Mouse (Mus musculus): Measurements from ENCODE around the gene Emc1. TPM values are rescaled to one million over a fixed set of nuclear protein-coding genes. Genes with fewer than 3 reads are reported as not detected.
A peak's percentile ranks its signal among the peaks of the same experiment; 100 is the strongest.
"Not testable (repeated sequence)": the region's sequence is repeated elsewhere in the genome, so short reads cannot be mapped to it uniquely, and the experiment has no call there.

The Emc1 gene
- total RNA-seq, 2 experiments from 2014 or later, result 82.5 to 94.1 TPM

DNA sequence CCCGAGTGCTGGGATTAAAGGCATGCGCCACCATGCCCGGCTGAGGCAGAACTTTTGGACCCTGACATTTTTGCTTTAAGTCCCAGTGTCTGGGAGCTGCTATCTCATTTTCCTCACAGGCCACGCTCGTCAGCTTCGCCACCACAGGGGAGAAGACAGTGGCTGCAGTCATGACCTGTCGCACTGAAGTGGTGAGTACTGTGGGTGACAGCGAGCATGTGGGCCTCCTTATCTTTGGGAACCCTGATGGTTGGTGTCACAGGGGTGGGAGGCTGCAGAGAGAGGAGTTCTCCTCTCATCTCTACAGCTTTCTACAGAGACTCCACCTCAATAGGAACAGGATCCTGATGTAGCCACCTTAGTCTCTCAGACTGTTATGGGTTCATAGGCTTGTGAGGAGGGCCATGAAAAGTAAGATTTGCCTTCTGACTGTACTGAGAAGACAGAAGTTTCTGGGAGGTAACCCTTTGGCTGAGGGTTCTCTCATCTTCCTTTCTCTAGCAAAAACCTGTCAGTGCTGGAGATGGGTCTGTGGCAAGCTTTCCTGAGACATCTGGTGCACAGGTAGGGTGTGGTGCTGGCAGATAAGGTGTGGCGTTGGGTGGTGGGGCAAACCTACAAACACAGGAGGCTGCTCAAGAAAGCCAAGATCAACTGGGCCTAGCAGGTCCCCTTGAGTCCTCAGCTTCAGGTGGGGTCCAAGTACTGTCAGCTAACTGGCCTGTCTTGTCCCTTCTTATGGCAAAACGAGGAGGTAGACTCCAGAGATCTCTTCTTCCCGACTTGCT lies 8.6 kb downstream of the Emc1 start:
- no peak overlapping the region for H3K4me3 ChIP-seq
- no peak overlapping the region for H3K27ac ChIP-seq
- no peak for DNase-seq (ENCODE audit: extremely low spot score in 1 of 2, low spot score in 2 of 2)
- no peak for TF ChIP-seq CTCF (IDR thresholded peaks at IDR 0.05)
- intact Hi-C loops (cut with DNase I), result no loop called here

DNA sequence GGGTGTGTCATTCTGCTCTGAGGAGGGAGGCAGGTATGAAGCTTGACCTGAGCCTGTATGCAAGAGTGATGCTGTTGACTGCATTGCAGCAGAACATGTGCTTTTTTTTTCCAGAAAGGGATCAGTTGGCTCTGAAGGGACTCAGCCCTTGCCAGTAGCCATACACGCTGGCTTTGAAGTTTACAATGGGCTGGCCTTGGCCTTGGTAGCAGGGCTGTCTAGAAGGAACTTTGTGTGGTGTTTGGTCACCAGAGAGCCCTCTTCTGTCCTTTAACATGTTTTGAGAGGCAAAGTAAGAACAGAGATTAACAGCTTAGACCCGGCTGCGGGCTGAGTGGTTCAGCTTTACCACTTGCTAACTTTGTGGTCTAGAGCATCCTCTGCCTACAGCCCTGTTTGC lies 14.9 kb downstream of the Emc1 start:
- Histone ChIP-seq H3K4me3 (no peak overlapping the region), H3K27ac (no peak overlapping the region)
- DNase-seq (ENCODE audit: extremely low spot score in 1 of 2, low spot score in 2 of 2), result no peak
- intact Hi-C loops (cut with DNase I), result no loop called here
- no peak for TF ChIP-seq CTCF (IDR thresholded peaks at IDR 0.05)

DNA sequence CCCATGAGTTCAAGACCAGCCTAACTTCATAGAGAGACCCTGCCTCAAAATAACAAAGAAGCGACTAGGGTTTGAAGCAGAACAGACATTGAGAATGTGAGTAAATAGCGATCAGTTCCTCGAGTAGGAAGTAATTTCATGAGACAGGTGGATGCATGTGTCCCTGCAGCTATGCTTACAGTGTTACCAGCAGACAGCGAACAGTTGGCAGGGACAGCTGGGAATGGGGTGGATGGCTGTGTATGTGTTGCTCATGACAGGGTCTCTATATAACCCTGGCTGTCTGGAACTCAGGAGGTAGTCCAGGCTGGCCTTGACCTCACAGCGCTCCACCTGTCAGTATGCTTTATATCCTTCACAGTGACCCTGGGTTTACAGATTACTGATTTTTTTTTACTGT lies 15.7 kb downstream of the Emc1 start:
- H3K27ac ChIP-seq, result no peak overlapping the region
- no peak for TF ChIP-seq CTCF (IDR thresholded peaks at IDR 0.05)
- no peak overlapping the region for H3K4me3 ChIP-seq
- intact Hi-C loops (cut with DNase I), result no loop called here
- DNase-seq (ENCODE audit: extremely low spot score in 1 of 2, low spot score in 2 of 2), result no peak

DNA sequence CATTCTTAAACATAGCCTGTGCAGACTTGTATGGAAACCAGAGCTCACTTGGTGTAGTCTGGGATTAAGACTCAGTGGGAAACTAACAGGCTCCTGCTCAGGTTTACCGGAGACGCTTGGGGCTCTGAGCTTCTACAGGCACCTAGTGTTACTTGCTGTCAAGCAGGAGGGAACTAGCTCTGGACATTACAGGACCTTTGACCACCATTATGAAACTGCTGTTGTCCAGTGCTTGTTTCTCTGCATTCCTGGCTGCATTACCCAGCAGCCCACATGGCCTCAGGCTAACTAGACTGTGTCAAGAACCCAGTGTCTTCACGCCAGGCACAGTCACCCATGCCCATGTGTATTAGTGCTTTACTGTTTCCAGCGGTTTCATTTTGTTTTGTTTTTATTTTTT lies 20.7 kb downstream of the Emc1 start:
- no peak overlapping the region for H3K27ac ChIP-seq
- DNase-seq (ENCODE audit: extremely low spot score in 1 of 2, low spot score in 2 of 2), result no peak
- no peak overlapping the region for H3K4me3 ChIP-seq
- intact Hi-C loops (cut with DNase I), result no loop called here
- no peak for TF ChIP-seq CTCF (IDR thresholded peaks at IDR 0.05)

DNA sequence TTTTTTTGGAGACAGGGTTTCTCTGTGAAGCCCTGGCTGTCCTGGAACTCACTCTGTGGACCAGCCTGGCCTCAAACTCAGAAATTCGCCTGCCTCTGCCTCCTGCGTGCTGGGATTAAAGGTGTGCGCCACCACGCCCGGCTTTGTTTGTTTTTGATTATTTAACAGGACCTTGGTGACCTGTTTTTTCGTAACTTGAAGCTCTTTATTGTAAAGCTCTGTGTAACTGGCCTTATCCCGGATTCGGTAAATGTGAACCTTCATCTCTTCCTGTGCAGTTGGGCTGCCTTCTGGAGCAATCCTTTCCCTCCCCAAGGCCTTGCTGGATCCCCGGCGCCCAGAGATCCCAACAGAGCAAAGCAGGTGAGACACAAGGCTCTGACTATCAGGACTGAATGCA lies 21.1 kb downstream of the Emc1 start:
- no peak for TF ChIP-seq CTCF (IDR thresholded peaks at IDR 0.05)
- intact Hi-C loops (cut with DNase I), result no loop called here

DNA sequence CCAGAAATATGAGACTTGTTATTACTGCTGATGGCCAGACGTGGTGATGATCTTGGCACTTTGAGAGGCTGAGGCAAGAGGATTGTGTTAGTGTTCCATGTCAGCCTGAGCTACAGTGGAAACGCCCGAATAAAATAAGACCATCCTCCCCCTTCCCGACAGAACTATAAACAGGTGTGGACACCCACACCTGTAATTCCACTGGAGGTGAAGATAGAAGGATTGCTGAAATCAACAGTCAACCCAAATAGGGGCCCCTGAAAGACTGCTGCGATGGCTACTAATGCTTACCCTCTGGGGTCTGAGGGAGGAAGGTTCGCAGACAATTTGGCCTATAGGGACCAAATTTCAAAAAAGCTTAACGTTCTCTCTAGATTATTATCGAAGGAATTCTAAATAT lies 27.3 kb downstream of the Emc1 start:
- intact Hi-C loops (cut with DNase I), result loop anchor here (1.0 kb wide), 1 partner anchor 27 kb away; the partner anchor contains the start of genes Emc1, Mrto4 and Ubr4
- DNase-seq (ENCODE audit: extremely low spot score in 1 of 2, low spot score in 2 of 2), result no peak
- no peak for TF ChIP-seq CTCF (IDR thresholded peaks at IDR 0.05)
- peak overlapping the region; percentile 74 for H3K27ac ChIP-seq
- H3K4me3 ChIP-seq, result peak overlapping the region; percentile 67

More for the DNA sequence above, 21.1 kb downstream of the Emc1 start:
- DNase-seq (ENCODE audit: extremely low spot score in 1 of 2, low spot score in 2 of 2), result no peak
- Histone ChIP-seq H3K27ac (no peak overlapping the region), H3K4me3 (no peak overlapping the region)

DNA sequence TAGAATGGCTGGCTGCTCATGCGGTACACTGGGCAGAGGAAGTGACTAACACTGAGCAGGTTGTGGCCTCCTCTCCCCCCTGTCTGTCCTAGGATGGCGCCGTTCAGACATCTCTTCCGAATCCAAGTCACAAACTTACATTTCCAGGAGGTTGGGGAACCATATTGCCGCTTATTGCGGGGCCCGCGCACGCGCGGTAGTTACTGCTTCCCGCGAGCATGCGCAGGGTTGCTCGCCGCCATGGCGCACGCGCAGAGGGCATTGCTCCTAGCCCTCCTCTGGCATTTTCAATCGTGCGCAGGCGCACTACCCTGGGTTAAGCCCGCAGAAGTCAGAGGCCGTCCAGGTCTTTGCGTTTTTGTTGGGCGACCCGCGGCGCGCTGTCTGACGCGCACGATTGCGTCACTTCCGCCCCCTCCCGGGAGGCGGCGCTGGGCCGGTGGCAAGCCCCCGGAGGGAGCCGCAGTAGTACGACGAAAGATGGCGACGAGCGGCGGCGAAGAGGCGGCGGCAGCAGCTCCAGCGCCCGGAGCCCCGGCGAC lies 27.9 kb downstream of the Emc1 start:
- TF ChIP-seq CTCF (IDR thresholded peaks at IDR 0.05), result peak; percentile 7
- peak; percentile 100 for DNase-seq (ENCODE audit: extremely low spot score in 1 of 2, low spot score in 2 of 2)
- intact Hi-C loops (cut with DNase I), result loop anchor here (1.0 kb wide), 1 partner anchor 28 kb away; the partner anchor contains the start of genes Emc1, Mrto4 and Ubr4
- Histone ChIP-seq H3K27ac (peak overlapping the region; percentile 87), H3K4me3 (peak overlapping the region; percentile 67)

DNA sequence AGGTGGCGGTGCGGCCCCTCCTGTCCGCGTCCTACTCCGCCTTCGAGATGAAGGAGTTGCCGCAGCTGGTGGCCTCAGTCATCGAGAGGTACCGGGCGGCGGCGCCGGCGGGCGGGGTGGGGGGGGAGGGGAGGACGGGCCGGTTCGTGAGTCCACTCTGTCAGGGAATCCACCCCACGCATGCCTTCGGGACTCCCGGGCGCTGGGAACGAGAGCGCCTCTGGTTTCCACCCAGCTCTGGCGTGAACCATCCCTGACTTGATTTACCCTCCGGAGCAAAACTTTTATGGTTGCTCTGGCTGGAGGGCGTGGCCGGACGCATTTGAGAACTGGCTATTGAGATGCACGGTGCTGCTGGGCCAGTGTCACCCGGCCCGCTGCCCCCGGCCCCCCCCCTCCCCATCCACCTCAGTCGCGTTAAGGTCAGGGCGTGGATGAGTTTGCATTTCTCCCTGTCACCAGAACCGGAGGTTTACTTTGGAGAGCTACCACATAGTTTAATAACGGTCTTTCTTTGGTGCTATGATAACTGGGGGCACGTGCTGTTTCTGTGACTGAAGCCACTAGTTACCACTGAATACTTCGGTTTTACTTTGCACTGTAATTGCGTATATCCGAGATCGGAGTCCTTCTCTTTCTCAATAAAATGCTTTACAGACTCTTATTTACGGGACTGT lies 28.5 kb downstream of the Emc1 start:
- TF ChIP-seq CTCF (IDR thresholded peaks at IDR 0.05), result no peak
- peak overlapping the region; percentile 67 for H3K4me3 ChIP-seq
- peak overlapping the region; percentile 87 for H3K27ac ChIP-seq
- intact Hi-C loops (cut with DNase I), result loop anchor here (1.0 kb wide), 1 partner anchor 29 kb away; the partner anchor contains the start of genes Emc1, Mrto4 and Ubr4
- peak in 1 of 2 experiments; percentile 13 for DNase-seq (ENCODE audit: extremely low spot score in 1 of 2, low spot score in 2 of 2)

DNA sequence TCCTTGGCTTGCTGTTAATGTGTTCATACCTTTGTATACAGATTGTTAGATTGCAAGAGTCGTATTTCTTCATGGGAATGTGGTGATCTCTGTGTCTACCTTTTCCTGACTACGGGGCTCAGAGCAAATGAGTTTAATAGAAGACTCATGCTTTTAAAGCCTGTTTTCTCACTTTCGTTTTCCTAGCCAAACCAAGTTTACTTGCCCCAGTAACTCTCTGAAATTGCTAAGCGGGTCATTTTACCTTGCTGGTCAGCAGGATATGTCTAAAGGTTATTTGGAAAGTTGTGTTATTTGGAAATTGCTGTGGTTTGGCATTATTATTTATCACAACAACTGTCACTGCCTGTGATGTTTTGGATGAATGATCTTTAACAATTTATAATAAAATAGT lies 29.1 kb downstream of the Emc1 start:
- H3K27ac ChIP-seq, result no peak overlapping the region; the same call in 1 of the 2 replicates
- no peak for TF ChIP-seq CTCF (IDR thresholded peaks at IDR 0.05)
- intact Hi-C loops (cut with DNase I), result no loop called here
- no peak for DNase-seq (ENCODE audit: extremely low spot score in 1 of 2, low spot score in 2 of 2)
- peak overlapping the region; percentile 67 for H3K4me3 ChIP-seq

DNA sequence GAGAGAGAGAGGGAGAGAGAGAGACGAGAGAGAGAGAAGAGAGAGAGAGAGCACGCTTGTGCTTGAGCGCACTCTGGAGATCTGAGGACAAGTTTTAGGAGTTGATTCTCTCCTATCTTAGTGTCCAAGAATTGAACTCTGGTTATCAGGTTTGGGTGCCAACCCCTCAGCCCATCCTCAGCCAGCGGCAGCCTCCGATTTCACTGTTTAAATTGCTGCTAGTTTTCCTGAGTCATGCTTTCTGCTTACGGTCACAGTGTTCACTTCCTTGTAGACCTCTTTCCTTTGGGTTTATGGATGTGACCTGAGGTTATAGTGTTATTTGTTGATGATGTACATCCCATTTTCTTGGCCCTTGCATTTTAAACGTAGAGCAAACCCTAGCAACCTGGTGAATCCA lies 29.8 kb downstream of the Emc1 start:
- TF ChIP-seq CTCF (IDR thresholded peaks at IDR 0.05), result no peak

DNA sequence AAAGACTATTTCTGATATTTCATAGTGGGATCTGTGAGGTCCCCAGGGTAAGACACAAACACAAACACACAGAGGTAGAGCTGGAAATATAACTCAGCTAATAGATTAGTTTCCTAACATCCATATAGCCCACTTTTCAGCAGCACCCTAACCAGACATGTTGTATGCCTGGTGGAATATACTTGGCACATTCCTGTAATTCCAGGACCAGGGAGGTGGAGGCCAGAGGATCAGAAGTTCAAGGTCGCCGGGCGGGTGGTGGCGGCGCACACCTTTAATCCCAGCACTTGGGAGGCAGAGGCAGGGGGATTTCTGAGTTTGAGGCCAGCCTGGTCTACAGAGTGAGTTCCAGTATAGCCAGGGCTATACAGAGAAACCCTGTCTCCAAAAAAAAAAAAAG lies 33.5 kb downstream of the Emc1 start:
- H3K4me3 ChIP-seq; DNase-seq (ENCODE audit: extremely low spot score in 1 of 2, low spot score in 2 of 2); intact Hi-C loops (cut with DNase I); H3K27ac ChIP-seq: not testable (repeated sequence)

More for the DNA sequence above, 29.8 kb downstream of the Emc1 start:
- no peak overlapping the region for H3K27ac ChIP-seq
- DNase-seq (ENCODE audit: extremely low spot score in 1 of 2, low spot score in 2 of 2), result no peak
- H3K4me3 ChIP-seq, result no peak overlapping the region
- intact Hi-C loops (cut with DNase I), result no loop called here

DNA sequence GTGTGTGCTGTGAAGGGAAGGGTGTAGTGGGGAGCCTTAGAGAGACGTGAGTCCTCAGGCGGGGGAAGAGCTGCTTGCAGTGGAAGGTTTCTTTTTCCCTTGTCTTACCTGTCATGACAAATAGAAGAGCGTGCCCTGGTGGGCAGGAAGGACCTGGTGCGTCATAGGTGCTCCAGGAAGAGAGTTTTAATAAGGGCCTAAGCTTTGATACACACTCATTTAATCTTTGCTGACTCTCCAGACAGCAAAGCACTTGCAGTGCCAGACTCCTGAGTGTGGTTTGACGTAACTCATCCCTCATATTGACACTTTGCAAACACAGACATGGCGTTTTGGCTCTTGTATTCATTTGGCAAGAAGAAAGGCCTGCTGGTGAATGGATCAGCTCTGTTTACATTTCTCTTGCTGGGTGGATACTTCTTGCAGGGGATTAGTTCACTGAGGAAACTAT lies 34.5 kb downstream of the Emc1 start:
- no peak for TF ChIP-seq CTCF (IDR thresholded peaks at IDR 0.05)
- Histone ChIP-seq H3K4me3 (no peak overlapping the region), H3K27ac (no peak overlapping the region)
- intact Hi-C loops (cut with DNase I), result no loop called here
- DNase-seq (ENCODE audit: extremely low spot score in 1 of 2, low spot score in 2 of 2), result peak in 1 of 2 experiments; percentile 16
